Mouse (Mus musculus): Measurements from ENCODE around the gene Bcl2l11. TPM values are rescaled to one million over a fixed set of nuclear protein-coding genes. Genes with fewer than 3 reads are reported as not detected.

The Bcl2l11 gene
- total and polyA plus RNA-seq, 3 experiments = 2.3 to 6.3 TPM; not detected in 1

DNA sequence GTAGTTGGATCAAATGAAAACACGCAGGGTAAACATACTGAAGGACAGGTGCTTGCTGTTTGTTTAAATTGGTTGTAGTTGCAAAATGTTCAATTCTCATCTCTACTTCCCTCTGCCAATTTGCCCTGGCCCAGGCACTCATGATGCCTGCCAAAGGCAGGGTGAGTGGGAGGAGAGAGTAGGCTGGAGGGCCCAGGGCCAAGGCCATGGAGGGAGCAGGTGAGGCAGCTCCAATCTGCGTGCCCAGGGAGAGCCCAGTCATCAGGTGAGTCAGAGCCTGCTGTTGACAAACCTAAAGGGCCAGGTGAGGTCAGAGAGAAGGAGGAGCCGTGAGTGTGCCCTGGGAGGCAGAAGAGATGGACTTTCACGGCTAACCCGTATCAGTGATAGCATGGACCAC is 46.4 kb downstream of the Bcl2l11 start:
- no peaks in the 10 kb centered on the region for H3K27me3 ChIP-seq (ENCODE audit: control insufficient read depth in 1 of 2, insufficient read depth in 2 of 2, low read length in 2 of 2)
- no peak overlapping the region for H3K9ac ChIP-seq (ENCODE audit: control insufficient read depth, low read depth, low read length, poor library complexity, severe bottlenecking)
- no peak overlapping the region for H3K27ac ChIP-seq (ENCODE audit: control insufficient read depth, low read depth, low read length)
- no peak for DNase-seq (ENCODE audit: low read depth, low spot score)
- peaks cover 4 to 15% of the 10 kb centered on the region in 2 experiments for H3K4me1 ChIP-seq (ENCODE audit: control insufficient read depth in 1 of 2, insufficient read depth in 2 of 2, low read length in 2 of 2)
- no peak overlapping the region for H3K4me3 ChIP-seq (ENCODE audit: control insufficient read depth in 1 of 2, insufficient read depth in 1 of 2, low read depth in 2 of 2, low read length in 2 of 2)
- H3K9me3 ChIP-seq (replicated peaks; ENCODE audit: insufficient read depth, low read length) = no peaks in the 10 kb centered on the region
- H3K79me2 ChIP-seq (ENCODE audit: control insufficient read depth, insufficient read depth, low read length, poor library complexity) = no peaks in the 10 kb centered on the region
- TF ChIP-seq JUND (IDR thresholded peaks at IDR 0.05; ENCODE audit: low read depth, low read length) (no peak), NELFE (IDR thresholded peaks at IDR 0.05; ENCODE audit: low read depth, low read length) (no peak), SIN3A (IDR thresholded peaks at IDR 0.05; ENCODE audit: low read length) (no peak), SMC3 (IDR thresholded peaks at IDR 0.05; ENCODE audit: low read depth, low read length) (no peak), BHLHE40 (IDR thresholded peaks at IDR 0.05; ENCODE audit: borderline replicate concordance, low read depth, low read length) (no peak), MAFK (IDR thresholded peaks at IDR 0.05; ENCODE audit: borderline replicate concordance, low read depth, low read length) (no peak), CHD1 (IDR thresholded peaks at IDR 0.05; ENCODE audit: low read depth, low read length) (no peak), UBTF (IDR thresholded peaks at IDR 0.05; ENCODE audit: borderline replicate concordance, insufficient read depth, low read depth, low read length) (no peak), HCFC1 (IDR thresholded peaks at IDR 0.05; ENCODE audit: low read depth, low read length) (no peak), MEF2A (IDR thresholded peaks at IDR 0.05; ENCODE audit: extremely low read depth, insufficient replicate concordance, low read depth, low read length, poor library complexity, severe bottlenecking) (no peak), ELF1 (IDR thresholded peaks at IDR 0.05; ENCODE audit: low read depth, low read length) (no peak), ETS1 (IDR thresholded peaks at IDR 0.05; ENCODE audit: low read depth, low read length) (no peak), POLR2A (IDR thresholded peaks at IDR 0.05; ENCODE audit: control insufficient read depth in 1 of 2, insufficient read depth in 1 of 2, low read depth in 1 of 2, low read length in 2 of 2, poor library complexity in 1 of 2) (no peak), CTCF (IDR thresholded peaks at IDR 0.05 in 2 of 3, conservative IDR thresholded peaks at IDR 0.05 in 1 of 3; ENCODE audit: control insufficient read depth in 1 of 3, insufficient read depth in 1 of 3, low read depth in 2 of 3, low read length in 3 of 3, poor library complexity in 1 of 3, severe bottlenecking in 1 of 3) (no peak), CHD2 (IDR thresholded peaks at IDR 0.05; ENCODE audit: low read length) (no peak), EP300 (IDR thresholded peaks at IDR 0.05; ENCODE audit: low read depth in 1 of 2, low read length in 2 of 2) (no peak), TAL1 (IDR thresholded peaks at IDR 0.05; ENCODE audit: low read length) (no peak)
- H3K36me3 ChIP-seq (ENCODE audit: control insufficient read depth in 1 of 2, insufficient read depth in 2 of 2, low read length in 2 of 2) = peaks cover 0 to 4% of the 10 kb centered on the region in 2 experiments; a peak in 2 of 4 replicates

DNA sequence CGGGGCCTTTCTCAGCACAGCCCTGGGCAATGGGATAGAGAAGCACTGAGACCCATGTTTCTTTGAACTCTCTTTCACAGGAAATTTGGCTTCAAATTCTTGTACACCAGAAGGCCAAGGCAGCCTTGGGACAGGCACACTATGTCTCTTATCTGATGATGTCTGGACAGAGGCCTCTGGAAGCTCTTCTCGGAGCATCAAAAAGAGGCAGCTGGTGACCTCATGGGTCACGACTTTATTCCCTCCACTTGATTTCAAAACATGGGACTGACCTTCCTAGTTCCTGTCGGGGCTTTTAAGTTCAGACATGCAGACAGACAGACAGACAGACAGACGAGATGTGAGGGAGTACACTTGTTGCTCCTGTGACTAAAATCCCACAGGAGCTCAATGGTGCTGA is 48.3 kb downstream of the Bcl2l11 start:
- Histone ChIP-seq H3K9me3 (replicated peaks; ENCODE audit: insufficient read depth, low read length) (no peaks in the 10 kb centered on the region), H3K79me2 (ENCODE audit: control insufficient read depth, insufficient read depth, low read length, poor library complexity) (no peaks in the 10 kb centered on the region), H3K27me3 (ENCODE audit: control insufficient read depth in 1 of 2, insufficient read depth in 2 of 2, low read length in 2 of 2) (peaks cover 0 to 3% of the 10 kb centered on the region in 2 experiments; a peak in 3 of 4 replicates), H3K4me3 (ENCODE audit: control insufficient read depth in 1 of 2, insufficient read depth in 1 of 2, low read depth in 2 of 2, low read length in 2 of 2) (no peak overlapping the region), H3K4me1 (ENCODE audit: control insufficient read depth in 1 of 2, insufficient read depth in 2 of 2, low read length in 2 of 2) (peaks cover 0 to 6% of the 10 kb centered on the region in 2 experiments; a peak in 2 of 4 replicates), H3K27ac (ENCODE audit: control insufficient read depth, low read depth, low read length) (no peak overlapping the region), H3K9ac (ENCODE audit: control insufficient read depth, low read depth, low read length, poor library complexity, severe bottlenecking) (no peak overlapping the region), H3K36me3 (ENCODE audit: control insufficient read depth in 1 of 2, insufficient read depth in 2 of 2, low read length in 2 of 2) (no peaks in the 10 kb centered on the region)
- DNase-seq (ENCODE audit: low read depth, low spot score) = no peak
- no peak for TF ChIP-seq MEF2A (IDR thresholded peaks at IDR 0.05; ENCODE audit: extremely low read depth, insufficient replicate concordance, low read depth, low read length, poor library complexity, severe bottlenecking)
